Mouse (Mus musculus): Measurements from ENCODE around the gene Gm4307.
"Not testable (repeated sequence)": the region's sequence is repeated elsewhere in the genome, so short reads cannot be mapped to it uniquely, and the experiment has no call there.

Gm4307 gene

DNA sequence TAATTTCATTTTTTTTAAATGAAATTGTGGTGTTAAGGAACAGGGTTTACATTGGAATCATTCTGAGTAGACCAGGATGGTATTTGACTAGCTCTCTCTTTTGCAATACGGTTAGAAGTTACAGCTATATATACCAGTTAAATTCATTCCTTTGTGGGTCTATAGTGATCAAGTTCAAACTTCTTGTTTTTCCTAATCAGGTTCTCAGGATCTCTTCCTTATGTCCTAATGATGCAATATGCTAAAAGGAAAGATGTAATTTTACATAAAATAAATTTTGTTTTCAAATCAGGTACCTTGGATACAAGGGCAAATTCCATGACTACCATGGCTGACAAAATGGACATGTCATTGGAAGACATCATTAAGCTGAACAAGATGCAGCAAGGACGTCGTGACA is at the start of gene Gm4307:
Gene Gm4307, plus strand, starts transcription at position 301 of the 400 bp plus-strand sequence.
- DNase-seq (ENCODE audit: low spot score) = not testable (repeated sequence)

DNA sequence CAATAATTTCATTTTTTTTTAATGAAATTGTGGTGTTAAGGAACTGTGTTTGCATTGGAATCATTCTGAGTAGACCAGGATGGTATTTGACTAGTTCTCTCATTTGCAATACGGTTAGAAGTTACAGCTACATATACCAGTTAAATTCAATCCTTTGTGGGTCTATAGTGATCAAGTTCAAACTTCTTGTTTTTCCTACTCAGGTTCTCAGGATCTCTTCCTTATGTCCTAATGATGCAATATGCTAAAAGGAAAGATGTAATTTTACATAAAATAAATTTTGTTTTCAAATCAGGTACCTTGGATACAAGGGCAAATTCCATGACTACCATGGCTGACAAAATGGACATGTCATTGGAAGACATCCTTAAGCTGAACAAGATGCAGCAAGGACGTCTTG is 25.8 kb upstream of the Gm4307 start, which contains the start of gene Gm4301:
Gene Gm4301, plus strand, starts transcription at position 301 of the 400 bp plus-strand sequence.
- not testable (repeated sequence) for DNase-seq (ENCODE audit: low spot score)

DNA sequence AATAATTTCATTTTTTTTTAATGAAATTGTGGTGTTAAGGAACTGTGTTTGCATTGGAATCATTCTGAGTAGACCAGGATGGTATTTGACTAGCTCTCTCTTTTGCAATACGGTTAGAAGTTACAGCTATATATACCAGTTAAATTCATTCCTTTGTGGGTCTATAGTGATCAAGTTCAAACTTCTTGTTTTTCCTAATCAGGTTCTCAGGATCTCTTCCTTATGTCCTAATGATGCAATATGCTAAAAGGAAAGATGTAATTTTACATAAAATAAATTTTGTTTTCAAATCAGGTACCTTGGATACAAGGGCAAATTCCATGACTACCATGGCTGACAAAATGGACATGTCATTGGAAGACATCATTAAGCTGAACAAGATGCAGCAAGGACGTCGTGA is 20.6 kb upstream of the Gm4307 start, which contains the start of gene Gm4302:
Gene Gm4302, plus strand, starts transcription at position 301 of the 400 bp plus-strand sequence.
- DNase-seq (ENCODE audit: low spot score) = not testable (repeated sequence)

DNA sequence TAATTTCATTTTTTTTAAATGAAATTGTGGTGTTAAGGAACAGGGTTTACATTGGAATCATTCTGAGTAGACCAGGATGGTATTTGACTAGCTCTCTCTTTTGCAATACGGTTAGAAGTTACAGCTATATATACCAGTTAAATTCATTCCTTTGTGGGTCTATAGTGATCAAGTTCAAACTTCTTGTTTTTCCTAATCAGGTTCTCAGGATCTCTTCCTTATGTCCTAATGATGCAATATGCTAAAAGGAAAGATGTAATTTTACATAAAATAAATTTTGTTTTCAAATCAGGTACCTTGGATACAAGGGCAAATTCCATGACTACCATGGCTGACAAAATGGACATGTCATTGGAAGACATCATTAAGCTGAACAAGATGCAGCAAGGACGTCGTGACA is 15.5 kb upstream of the Gm4307 start, which contains the start of gene Gm4303:
Gene Gm4303, plus strand, starts transcription at position 301 of the 400 bp plus-strand sequence.
- DNase-seq (ENCODE audit: low spot score) = not testable (repeated sequence)

DNA sequence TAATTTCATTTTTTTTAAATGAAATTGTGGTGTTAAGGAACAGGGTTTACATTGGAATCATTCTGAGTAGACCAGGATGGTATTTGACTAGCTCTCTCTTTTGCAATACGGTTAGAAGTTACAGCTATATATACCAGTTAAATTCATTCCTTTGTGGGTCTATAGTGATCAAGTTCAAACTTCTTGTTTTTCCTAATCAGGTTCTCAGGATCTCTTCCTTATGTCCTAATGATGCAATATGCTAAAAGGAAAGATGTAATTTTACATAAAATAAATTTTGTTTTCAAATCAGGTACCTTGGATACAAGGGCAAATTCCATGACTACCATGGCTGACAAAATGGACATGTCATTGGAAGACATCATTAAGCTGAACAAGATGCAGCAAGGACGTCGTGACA is 10.3 kb upstream of the Gm4307 start, which contains the start of gene Gm4305:
Gene Gm4305, plus strand, starts transcription at position 301 of the 400 bp plus-strand sequence.
- DNase-seq (ENCODE audit: low spot score) = not testable (repeated sequence)

DNA sequence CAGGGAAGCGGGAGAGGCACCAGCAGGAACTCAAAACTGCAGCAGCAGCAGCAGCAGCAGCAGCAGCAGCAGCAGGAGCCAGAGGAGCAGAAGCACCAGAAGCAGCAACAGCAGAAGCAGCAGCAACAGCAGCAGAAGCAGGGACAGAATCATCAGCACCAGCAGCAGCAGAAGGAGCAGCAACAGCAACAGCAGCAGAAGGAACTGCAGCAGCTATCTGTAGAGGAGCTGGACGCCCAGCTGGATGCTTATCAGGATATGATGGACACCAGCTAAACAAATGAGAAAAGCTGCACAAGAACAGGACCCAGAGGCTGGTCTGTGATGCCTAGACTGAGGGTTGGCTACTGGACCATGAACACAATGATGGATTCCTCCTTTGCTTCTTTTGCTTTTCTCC is 4.3 kb upstream of the Gm4307 start:
- DNase-seq (ENCODE audit: low spot score) = not testable (repeated sequence)

DNA sequence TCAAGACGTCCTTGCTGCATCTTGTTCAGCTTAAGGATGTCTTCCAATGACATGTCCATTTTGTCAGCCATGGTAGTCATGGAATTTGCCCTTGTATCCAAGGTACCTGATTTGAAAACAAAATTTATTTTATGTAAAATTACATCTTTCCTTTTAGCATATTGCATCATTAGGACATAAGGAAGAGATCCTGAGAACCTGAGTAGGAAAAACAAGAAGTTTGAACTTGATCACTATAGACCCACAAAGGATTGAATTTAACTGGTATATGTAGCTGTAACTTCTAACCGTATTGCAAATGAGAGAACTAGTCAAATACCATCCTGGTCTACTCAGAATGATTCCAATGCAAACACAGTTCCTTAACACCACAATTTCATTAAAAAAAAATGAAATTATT is 21.3 kb downstream of the Gm4307 start, which contains the start of gene Gm4312:
Gene Gm4312, minus strand, starts transcription at position 101 of the 400 bp plus-strand sequence.
- not testable (repeated sequence) for DNase-seq (ENCODE audit: low spot score)

DNA sequence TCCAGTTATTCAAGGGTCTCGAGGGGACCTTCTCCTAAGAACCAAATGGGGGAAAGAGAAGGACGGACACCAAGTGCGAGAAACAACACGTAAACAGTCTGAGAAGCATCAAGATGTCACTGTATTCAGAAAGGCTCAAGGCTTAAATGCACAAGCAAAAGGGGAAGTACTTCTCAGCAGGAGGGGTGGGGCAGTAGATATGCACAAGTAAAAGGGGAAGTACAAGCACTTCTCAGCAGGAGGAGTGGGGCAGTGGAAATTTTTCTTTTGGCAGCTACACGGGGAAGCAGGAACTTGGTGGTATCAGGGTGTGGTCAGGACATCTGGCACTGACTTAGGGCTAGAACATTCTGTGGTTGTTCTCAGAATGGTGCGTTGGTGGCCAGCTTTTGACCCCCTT is 41.2 kb downstream of the Gm4307 start:
- DNase-seq (ENCODE audit: low spot score) = not testable (repeated sequence)
